Mouse (Mus musculus) erythroblast, embryonic 14.5 days (primary cell): ENCODE data around the gene Rps28.

Experiments used
- GATA1 ChIP-seq: IDR thresholded peaks from 2 replicates; pipeline ENCODE4 v1.6.1; 2012; ENCODE audit warnings: low read length, inconsistent platforms, mixed read lengths
- TAL1 ChIP-seq: IDR thresholded peaks from 3 replicates; pipeline ENCODE4 v1.6.1; 2012; ENCODE audit warnings: low read length, inconsistent platforms, mixed read lengths

DNA sequence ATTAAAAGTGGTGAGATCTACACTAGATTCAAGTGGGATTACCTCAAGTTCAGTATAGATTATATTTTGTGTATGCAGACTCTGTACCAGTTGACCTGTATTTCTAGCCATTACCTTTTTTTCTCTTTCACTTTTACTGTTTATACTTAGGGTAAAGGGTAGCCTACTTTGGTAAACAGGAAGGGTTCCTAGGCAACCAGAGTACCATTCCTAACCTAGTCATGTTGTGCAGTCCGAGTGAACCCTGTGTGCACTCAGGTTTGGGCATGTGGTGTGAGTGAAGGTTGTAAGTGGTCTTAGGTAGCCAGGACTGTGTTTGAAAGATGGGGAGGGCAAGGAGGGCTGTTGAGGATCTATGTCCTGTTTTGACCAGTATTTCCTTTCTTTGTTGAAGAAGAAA lies 27.0 kb upstream of the Rps28 start:
- TF ChIP-seq TAL1: no peak
- no peak for TF ChIP-seq GATA1
